Mouse (Mus musculus) liver, embryonic 16.5 days (tissue): Measurements from ENCODE around the gene Chchd4. TPM values are rescaled to one million over a fixed set of nuclear protein-coding genes. Genes with fewer than 3 reads are reported as not detected.
"Not testable (repeated sequence)": the region's sequence is repeated elsewhere in the genome, so short reads cannot be mapped to it uniquely, and the experiment has no call there.

Experiments used
- ATAC-seq: fragments of 200-750 bp; cut with Nextera tagmentation; 2 replicates; pipeline ENCODE4 v1.8.0; 2017; ENCODE audit warnings: low read depth, mild to moderate bottlenecking, moderate number of reproducible peaks, moderate library complexity
- H3K27ac ChIP-seq: fragments of 300-500 bp; sonication (generic); 2 replicates; pipeline ENCODE4 v1.5.1; 2014; ENCODE audit warnings: mild to moderate bottlenecking, low read length
- H3K27me3 ChIP-seq: fragments of 300-500 bp; sonication (generic); 2 replicates; pipeline ENCODE4 v1.6.1; 2014; ENCODE audit warnings: low read depth, low read length, mixed read lengths; ENCODE audit not compliant: control insufficient read depth, insufficient read depth
- H3K36me3 ChIP-seq: fragments of 300-500 bp; sonication (generic); 2 replicates; pipeline ENCODE4 v1.6.1; 2014; ENCODE audit warnings: mild to moderate bottlenecking; ENCODE audit not compliant: control insufficient read depth, insufficient read depth
- H3K4me1 ChIP-seq: fragments of 300-500 bp; sonication (generic); 2 replicates; pipeline ENCODE4 v1.6.1; 2014; ENCODE audit warnings: low read depth, low read length, mixed read lengths; ENCODE audit not compliant: control insufficient read depth
- H3K4me2 ChIP-seq: fragments of 300-500 bp; sonication (generic); 2 replicates; pipeline ENCODE4 v1.6.1; 2014; ENCODE audit warnings: low read depth, low read length, mixed read lengths
- H3K4me3 ChIP-seq: fragments of 300-500 bp; sonication (generic); 2 replicates; pipeline ENCODE4 v1.5.1; 2014; ENCODE audit warnings: low read depth, mild to moderate bottlenecking, low read length
- H3K9ac ChIP-seq: fragments of 300-500 bp; sonication (generic); 2 replicates; pipeline ENCODE4 v1.6.1; 2014; ENCODE audit warnings: low read depth, low read length
- H3K9me3 ChIP-seq: fragments of 300-500 bp; sonication (generic); replicated peaks from 2 replicates; pipeline ENCODE4 v1.6.1; 2016; ENCODE audit warnings: low read length; ENCODE audit not compliant: control insufficient read depth
- WGBS: fragments of 180-500 bp; shearing (Covaris S2); extraction: QIAGEN DNeasy Blood & Tissue Kit; methylation state at CpG from one replicate; pipeline ENCODE4 v1.1.7; 2014; ENCODE audit not compliant: insufficient replicate concordance; 5-methylcytosine and 5-hydroxymethylcytosine counted together
- polyA plus RNA-seq: library from polyadenylated mRNA; unstranded; fragments of >200 nt; fragmentation: Nextera tagmentation; extraction: Ambion mirVana; gene quantifications from 2 replicates; pipeline ENCODE4 v1.2.1, GENCODE M21; 2015

Gene Chchd4
- polyA plus RNA-seq, 1 experiment from 2014 or later = 9.9 TPM

- H3K4me1 ChIP-seq = no peaks in the 10 kb centered on the region
- H3K27me3 ChIP-seq = no peaks in the 10 kb centered on the region
- H3K27ac ChIP-seq = no peak overlapping the region
- no peak overlapping the region for H3K9ac ChIP-seq
- no peak overlapping the region for H3K4me2 ChIP-seq
- no peak for ATAC-seq
- H3K9me3 ChIP-seq = no peaks in the 10 kb centered on the region
- H3K36me3 ChIP-seq = peaks cover 22% of the 10 kb centered on the region
- no peak overlapping the region for H3K4me3 ChIP-seq
- WGBS = 69% methylated on average over 2 of the region's 2 CpGs
Observed at GRCm38 (mm10) chr6:91483371-91483770, 10.0 kb upstream of the Chchd4 start.

GRCm38 (mm10) chr6:91476541-91476940 lies 3.2 kb upstream of the Chchd4 start:
- Histone ChIP-seq H3K36me3 (peaks cover 19% of the 10 kb centered on the region), H3K27ac (no peak overlapping the region), H3K9me3 (no peaks in the 10 kb centered on the region), H3K4me2 (no peak overlapping the region), H3K27me3 (no peaks in the 10 kb centered on the region), H3K9ac (no peak overlapping the region), H3K4me3 (no peak overlapping the region), H3K4me1 (peaks cover 25% of the 10 kb centered on the region)
- WGBS = 79% methylated on average over 2 of the region's 2 CpGs
- no peak for ATAC-seq

DNA sequence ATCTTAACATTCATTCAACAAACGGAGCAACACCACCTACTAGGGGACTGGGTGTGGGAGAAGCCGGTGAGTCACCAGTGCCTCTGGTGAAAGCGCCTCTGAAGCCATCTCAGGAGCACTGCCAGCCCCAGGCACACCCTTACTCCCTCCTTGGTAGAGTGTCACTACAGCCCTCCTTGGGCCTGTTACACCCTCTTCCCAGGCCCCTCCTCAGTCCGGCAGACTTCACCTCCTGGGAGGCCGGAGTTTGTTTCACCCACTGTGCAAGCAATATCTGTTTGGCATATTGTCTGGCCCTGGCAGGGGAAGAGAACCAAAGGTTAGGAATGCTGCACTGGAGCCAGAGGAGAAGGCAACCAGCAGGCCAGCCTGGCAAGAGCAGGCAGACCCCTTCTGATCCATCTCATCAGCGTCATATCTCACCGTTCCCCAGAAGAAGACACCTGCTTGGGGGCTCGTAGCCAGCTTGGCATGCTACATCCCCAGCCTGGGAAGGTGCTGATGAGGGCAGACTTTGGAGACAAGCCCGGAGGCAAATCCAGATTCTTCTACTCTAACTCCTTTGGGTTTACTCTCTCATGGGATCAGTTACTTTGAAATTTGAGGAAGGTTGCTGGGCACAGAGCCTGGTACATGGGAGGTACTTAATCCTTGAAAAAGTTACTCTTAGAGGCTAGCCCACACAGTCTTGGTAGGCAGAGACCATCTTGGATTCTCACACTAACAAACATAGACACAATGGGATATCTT lies 1.3 kb upstream of the Chchd4 start:
- Histone ChIP-seq H3K4me3 (peak overlapping the region; percentile 88), H3K4me1 (peaks cover 26% of the 10 kb centered on the region), H3K9me3 (no peaks in the 10 kb centered on the region), H3K27me3 (no peaks in the 10 kb centered on the region), H3K27ac (no peak overlapping the region), H3K9ac (peak overlapping the region; percentile 84), H3K4me2 (peak overlapping the region; percentile 93), H3K36me3 (peaks cover 12% of the 10 kb centered on the region; the same call in 1 of the 2 replicates)
- ATAC-seq = no peak
- WGBS = 56% methylated on average over 9 of the region's 9 CpGs

- WGBS = under 1% methylated on average over 27 of the region's 27 CpGs
- Histone ChIP-seq H3K36me3 (peaks cover 6% of the 10 kb centered on the region; the same call in 1 of the 2 replicates), H3K9me3 (no peaks in the 10 kb centered on the region), H3K27ac (peak overlapping the region; percentile 66), H3K4me1 (peaks cover 28% of the 10 kb centered on the region), H3K4me2 (peak overlapping the region; percentile 93), H3K4me3 (peak overlapping the region; percentile 88), H3K9ac (peak overlapping the region; percentile 84), H3K27me3 (no peaks in the 10 kb centered on the region)
- peak; percentile 1 for ATAC-seq
Observed at GRCm38 (mm10) chr6:91473805-91474440, 577 bp upstream of the Chchd4 start.

GRCm38 (mm10) chr6:91472319-91472718 lies 1.0 kb downstream of the Chchd4 start:
- H3K9me3 ChIP-seq = no peaks in the 10 kb centered on the region
- H3K4me1 ChIP-seq = peaks cover 28% of the 10 kb centered on the region

GRCm38 (mm10) chr6:91471427-91471826 lies 1.9 kb downstream of the Chchd4 start:
- H3K27ac ChIP-seq, H3K9me3 ChIP-seq, H3K9ac ChIP-seq, ATAC-seq, H3K4me3 ChIP-seq, H3K36me3 ChIP-seq, H3K27me3 ChIP-seq: not testable (repeated sequence)
- Histone ChIP-seq H3K4me2 (peak overlapping the region; percentile 96; the same call in 1 of the 2 replicates), H3K4me1 (peaks cover 28% of the 10 kb centered on the region)
- WGBS = 71% methylated on average over 3 of the region's 3 CpGs

More at GRCm38 (mm10) chr6:91472319-91472718, 1.0 kb downstream of the Chchd4 start:
- peak overlapping the region; percentile 12 for H3K27ac ChIP-seq
- H3K36me3 ChIP-seq = peaks cover 3% of the 10 kb centered on the region
- 7% methylated on average over 6 of the region's 6 CpGs for WGBS
- H3K4me2 ChIP-seq = peak overlapping the region; percentile 96
- H3K4me3 ChIP-seq = peak overlapping the region; percentile 88
- peak overlapping the region; percentile 85 for H3K9ac ChIP-seq
- ATAC-seq = no peak
- no peaks in the 10 kb centered on the region for H3K27me3 ChIP-seq

DNA sequence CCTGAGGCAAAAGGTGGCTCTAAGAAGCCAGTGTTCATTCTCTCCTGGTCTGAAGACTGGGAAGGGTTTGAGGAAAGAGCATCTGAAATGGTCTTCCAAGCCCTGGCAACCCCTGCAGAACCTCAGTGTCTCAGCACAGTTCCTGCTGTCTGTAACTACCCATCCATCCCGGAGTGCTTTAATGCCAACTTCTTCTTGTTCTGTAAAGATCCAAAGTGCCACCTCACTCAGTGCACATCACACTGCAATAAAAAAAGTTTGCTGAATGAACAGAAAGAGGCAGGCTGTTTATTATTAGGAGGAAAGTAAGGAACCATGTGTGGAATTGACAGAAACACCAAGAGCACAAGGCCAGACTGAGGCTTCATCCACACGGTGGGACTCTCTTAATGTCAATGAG lies 2.6 kb downstream of the Chchd4 start:
- Histone ChIP-seq H3K4me1 (peaks cover 28% of the 10 kb centered on the region), H3K9ac (no peak overlapping the region), H3K36me3 (peaks cover 4% of the 10 kb centered on the region), H3K9me3 (no peaks in the 10 kb centered on the region), H3K27ac (no peak overlapping the region), H3K27me3 (no peaks in the 10 kb centered on the region), H3K4me3 (no peak overlapping the region), H3K4me2 (no peak overlapping the region)
- no peak for ATAC-seq
- 83% methylated on average over 2 of the region's 2 CpGs for WGBS

- Histone ChIP-seq H3K27me3 (no peaks in the 10 kb centered on the region), H3K4me3 (no peak overlapping the region), H3K9me3 (no peaks in the 10 kb centered on the region), H3K27ac (no peak overlapping the region), H3K36me3 (peaks cover 8% of the 10 kb centered on the region), H3K4me1 (peaks cover 8% of the 10 kb centered on the region), H3K9ac (no peak overlapping the region), H3K4me2 (no peak overlapping the region)
- WGBS = 81% methylated on average over 1 of the region's 1 CpGs
- no peak for ATAC-seq
Observed at GRCm38 (mm10) chr6:91467106-91467505, 6.2 kb downstream of the Chchd4 start.

DNA sequence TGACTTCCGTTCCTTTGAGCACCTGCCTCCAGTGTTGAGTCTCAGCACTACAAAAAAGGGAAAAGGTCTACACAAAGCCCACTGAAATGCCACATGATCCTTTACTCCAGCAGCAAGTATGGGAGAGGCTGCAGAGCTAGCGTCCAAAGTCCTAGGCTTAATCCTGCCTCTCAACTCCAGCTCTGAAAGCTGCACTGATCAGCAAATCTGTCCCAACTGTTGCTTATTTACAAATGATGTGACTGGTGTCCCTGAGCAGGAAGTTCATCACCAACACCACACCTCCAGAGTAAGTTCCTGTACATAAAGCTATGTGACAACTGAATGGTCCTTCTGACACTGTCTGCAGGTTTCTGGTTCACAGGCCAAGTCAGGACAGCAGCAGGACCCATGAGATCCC lies 7.6 kb downstream of the Chchd4 start:
- Histone ChIP-seq H3K9ac (no peak overlapping the region), H3K36me3 (peaks cover 8% of the 10 kb centered on the region), H3K4me1 (peaks cover 2% of the 10 kb centered on the region; the same call in 1 of the 2 replicates), H3K27me3 (no peaks in the 10 kb centered on the region), H3K4me2 (no peak overlapping the region), H3K4me3 (no peak overlapping the region), H3K9me3 (no peaks in the 10 kb centered on the region), H3K27ac (no peak overlapping the region)
- peak; percentile 41; the same call in 1 of the 2 replicates for ATAC-seq
- 65% methylated on average over 2 of the region's 2 CpGs for WGBS
